Mouse (Mus musculus) lung, embryonic 16.5 days (tissue): ENCODE data around the gene Itga4. TPM values are rescaled to one million over a fixed set of nuclear protein-coding genes. Genes with fewer than 3 reads are reported as not detected.

Experiments
- ATAC-seq: fragments of 200-750 bp; cut with Nextera tagmentation; 2 replicates; pipeline ENCODE4 v1.8.0; 2017; ENCODE audit warnings: low read depth, mild to moderate bottlenecking, moderate library complexity
- H3K27ac ChIP-seq: fragments of 300-500 bp; sonication (generic); 2 replicates; pipeline ENCODE4 v1.5.1; 2014; ENCODE audit warnings: mild to moderate bottlenecking, control low read depth, low read length
- H3K27me3 ChIP-seq: fragments of 300-500 bp; sonication (generic); 2 replicates; pipeline ENCODE4 v1.6.1; 2014; ENCODE audit warnings: low read depth, low read length, mixed read lengths; ENCODE audit not compliant: control insufficient read depth, insufficient read depth
- H3K36me3 ChIP-seq: fragments of 300-500 bp; sonication (generic); 2 replicates; pipeline ENCODE4 v1.6.1; 2014; ENCODE audit warnings: low read length; ENCODE audit not compliant: control insufficient read depth, insufficient read depth
- H3K4me1 ChIP-seq: fragments of 300-500 bp; sonication (generic); replicated peaks from 2 replicates; pipeline ENCODE4 v1.6.1; 2014; ENCODE audit warnings: low read length, mixed read lengths; ENCODE audit not compliant: control insufficient read depth, insufficient read depth
- H3K4me2 ChIP-seq: fragments of 300-500 bp; sonication (generic); 2 replicates; pipeline ENCODE4 v1.6.1; 2014; ENCODE audit warnings: low read depth, low read length, control low read depth
- H3K4me3 ChIP-seq: fragments of 300-500 bp; sonication (generic); 2 replicates; pipeline ENCODE4 v1.5.1; 2014; ENCODE audit warnings: mild to moderate bottlenecking, low read length, control low read depth
- H3K9ac ChIP-seq: fragments of 300-500 bp; sonication (generic); 2 replicates; pipeline ENCODE4 v1.6.1; 2014; ENCODE audit warnings: low read length, control low read depth
- H3K9me3 ChIP-seq: fragments of 300-500 bp; sonication (generic); 2 replicates; pipeline ENCODE4 v1.6.1; 2016; ENCODE audit warnings: low read length; ENCODE audit not compliant: control insufficient read depth
- WGBS: fragments of 180-500 bp; shearing (Covaris S2); extraction: QIAGEN DNeasy Blood & Tissue Kit; methylation state at CpG from one replicate; pipeline ENCODE4 v1.1.7; 2014; 5-methylcytosine and 5-hydroxymethylcytosine counted together
- polyA plus RNA-seq: library from polyadenylated mRNA; unstranded; fragments of >200 nt; fragmentation: Nextera tagmentation; extraction: Ambion mirVana; gene quantifications from 2 replicates; pipeline ENCODE4 v1.2.1, GENCODE M21; 2015

Gene Itga4
- polyA plus RNA-seq, 1 experiment from 2014 or later: 7.3 TPM

DNA sequence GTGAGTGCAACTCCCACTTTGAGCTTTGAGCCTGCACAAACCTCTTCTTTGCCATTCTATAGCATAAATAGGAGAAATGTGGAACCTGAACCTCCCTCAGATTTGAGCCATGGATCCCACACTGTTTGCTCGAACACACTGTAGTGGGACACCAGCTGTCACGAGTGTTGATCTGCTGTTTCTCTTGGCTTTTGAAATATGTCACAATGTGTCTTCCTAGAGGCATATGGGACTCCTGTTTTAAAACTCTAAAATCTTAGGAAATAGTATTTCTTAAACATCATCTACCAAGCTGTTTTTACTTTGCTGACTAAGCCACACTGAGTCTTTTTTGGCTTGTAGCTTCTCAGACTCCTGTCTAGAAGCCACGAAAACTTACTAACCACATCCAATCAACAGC is 102.6 kb downstream of the Itga4 start:
- ATAC-seq: no peak
- H3K27me3 ChIP-seq: no peaks in the 10 kb centered on the region

DNA sequence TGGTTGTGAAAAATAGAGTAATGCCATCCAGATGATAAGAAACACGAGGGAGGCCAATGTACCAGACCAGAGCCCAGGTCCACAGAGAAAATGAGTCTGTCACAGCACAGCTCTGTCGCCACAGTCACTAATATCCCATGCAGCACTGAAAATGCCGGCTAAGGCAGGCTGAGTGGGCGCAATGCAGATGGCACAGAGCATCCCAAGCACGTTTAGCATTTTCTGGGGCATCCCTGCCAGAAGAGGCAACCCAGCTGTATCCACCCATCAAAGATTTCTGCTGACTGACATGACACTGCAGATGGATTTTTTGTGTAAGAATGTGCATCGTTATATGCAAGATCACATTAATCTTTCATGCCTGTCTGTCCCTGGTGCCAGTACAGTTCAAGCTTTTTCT is 106.8 kb downstream of the Itga4 start:
- Histone ChIP-seq H3K36me3 (no peaks in the 10 kb centered on the region), H3K9ac (no peak overlapping the region), H3K4me2 (no peak overlapping the region), H3K27me3 (no peaks in the 10 kb centered on the region), H3K27ac (no peak overlapping the region), H3K4me3 (no peak overlapping the region), H3K9me3 (no peaks in the 10 kb centered on the region), H3K4me1 (no peaks in the 10 kb centered on the region)
- ATAC-seq: no peak
- 58% methylated on average over 6 of the region's 6 CpGs for WGBS

More for the DNA sequence above, 102.6 kb downstream of the Itga4 start:
- Histone ChIP-seq H3K27ac (no peak overlapping the region), H3K9ac (no peak overlapping the region), H3K4me3 (no peak overlapping the region), H3K4me1 (no peaks in the 10 kb centered on the region), H3K9me3 (no peaks in the 10 kb centered on the region), H3K36me3 (no peaks in the 10 kb centered on the region), H3K4me2 (no peak overlapping the region)
- 77% methylated on average over 3 of the region's 3 CpGs for WGBS

DNA sequence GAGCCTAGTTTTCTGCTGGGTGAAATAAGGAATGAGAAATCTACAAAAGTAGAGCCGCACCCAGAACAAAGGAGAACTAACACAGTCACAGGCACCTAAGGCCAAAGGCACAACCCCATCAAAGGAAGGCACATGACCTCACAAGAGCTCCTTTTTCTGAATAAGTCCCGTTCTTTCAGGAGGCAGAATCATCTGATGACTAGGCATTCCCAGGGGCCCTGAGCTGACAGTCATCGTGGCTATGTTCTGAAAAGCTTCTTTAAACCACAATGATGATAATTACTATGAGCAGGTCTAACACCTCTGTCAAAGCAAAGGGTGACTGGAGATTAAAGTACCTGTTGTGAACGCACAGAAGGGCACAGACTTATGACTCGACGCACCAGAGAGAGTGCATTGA is 108.7 kb downstream of the Itga4 start:
- Histone ChIP-seq H3K9ac (no peak overlapping the region), H3K4me3 (no peak overlapping the region), H3K4me2 (no peak overlapping the region), H3K27me3 (no peaks in the 10 kb centered on the region), H3K27ac (no peak overlapping the region), H3K4me1 (no peaks in the 10 kb centered on the region), H3K36me3 (no peaks in the 10 kb centered on the region), H3K9me3 (no peaks in the 10 kb centered on the region)
- no peak for ATAC-seq
- 65% methylated on average over 6 of the region's 6 CpGs for WGBS

DNA sequence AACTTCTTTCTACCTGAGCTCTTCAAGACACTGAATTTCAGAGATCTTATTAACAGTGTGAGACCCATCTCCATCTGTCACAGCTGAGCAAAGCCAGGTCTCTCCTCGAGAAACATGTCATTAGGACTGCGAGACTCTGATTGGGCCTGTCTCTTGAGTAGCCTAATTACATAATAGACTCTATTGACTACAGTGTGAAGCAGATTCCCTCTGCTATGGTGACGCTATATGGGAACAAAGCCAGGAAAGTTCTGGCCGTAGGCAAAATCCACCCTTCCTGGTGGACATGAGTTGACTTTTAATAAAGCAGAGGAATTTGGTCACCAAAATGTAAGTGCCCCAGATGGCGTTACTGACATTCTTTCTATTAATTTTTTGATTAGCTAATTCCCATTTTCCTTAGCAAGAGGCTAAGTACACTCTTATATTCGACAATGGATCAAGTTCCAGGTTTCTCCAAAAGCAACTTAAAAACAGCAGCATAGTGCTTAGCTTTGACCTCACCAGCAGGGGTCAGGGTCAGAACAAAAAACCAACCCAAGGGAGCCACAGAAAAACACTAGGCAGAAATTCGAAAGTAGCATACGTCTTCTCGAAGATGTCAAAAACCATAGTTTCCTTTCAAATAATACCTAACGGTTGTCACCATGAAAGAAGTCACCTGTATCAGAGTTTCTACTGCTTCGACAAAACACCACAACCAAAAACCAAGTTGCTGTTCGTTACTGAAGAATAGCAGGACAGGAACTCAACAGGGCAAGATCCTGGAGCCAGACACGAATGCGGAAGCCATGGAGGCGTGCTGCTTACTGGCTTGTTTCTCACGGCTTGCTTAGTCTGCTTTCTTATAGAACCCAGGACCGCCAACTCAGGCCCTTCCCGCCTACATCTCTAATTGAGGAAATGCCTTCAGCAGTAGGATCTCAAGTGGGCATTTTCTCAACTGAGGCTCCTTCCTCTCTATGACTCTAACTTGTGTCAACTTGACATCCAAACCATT is 112.5 kb downstream of the Itga4 start:
- H3K4me2 ChIP-seq: no peak overlapping the region
- WGBS: 71% methylated on average over 18 of the region's 18 CpGs
- no peak for ATAC-seq

DNA sequence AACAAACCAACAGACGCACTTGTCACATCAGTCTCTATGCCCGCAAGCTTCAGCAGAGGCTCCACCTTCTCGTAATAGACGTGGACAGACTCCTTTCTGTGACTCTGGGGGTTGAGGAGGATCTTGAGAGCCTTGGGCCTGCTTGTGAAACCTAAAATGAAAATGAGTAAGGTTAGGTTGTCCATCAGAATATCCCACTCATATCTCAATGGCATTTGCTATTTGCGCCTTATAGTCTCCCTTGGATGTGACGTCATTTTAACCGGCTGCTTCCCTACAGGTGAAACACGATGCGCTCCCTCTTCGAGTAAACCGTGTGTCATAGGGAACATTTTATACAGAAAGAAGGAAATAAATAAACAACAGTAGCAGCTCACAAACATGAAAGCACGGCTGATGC is 113.4 kb downstream of the Itga4 start:
- no peaks in the 10 kb centered on the region for H3K36me3 ChIP-seq
- H3K4me2 ChIP-seq: no peak overlapping the region
- 74% methylated on average over 12 of the region's 12 CpGs for WGBS
- no peaks in the 10 kb centered on the region for H3K9me3 ChIP-seq
- no peak overlapping the region for H3K27ac ChIP-seq
- no peak for ATAC-seq
- no peaks in the 10 kb centered on the region for H3K27me3 ChIP-seq
- H3K9ac ChIP-seq: no peak overlapping the region
- H3K4me1 ChIP-seq: no peaks in the 10 kb centered on the region
- no peak overlapping the region for H3K4me3 ChIP-seq

More for the DNA sequence above, 112.5 kb downstream of the Itga4 start:
- Histone ChIP-seq H3K36me3 (no peaks in the 10 kb centered on the region), H3K4me3 (no peak overlapping the region), H3K9ac (no peak overlapping the region), H3K9me3 (no peaks in the 10 kb centered on the region), H3K27ac (no peak overlapping the region), H3K4me1 (no peaks in the 10 kb centered on the region), H3K27me3 (no peaks in the 10 kb centered on the region)

DNA sequence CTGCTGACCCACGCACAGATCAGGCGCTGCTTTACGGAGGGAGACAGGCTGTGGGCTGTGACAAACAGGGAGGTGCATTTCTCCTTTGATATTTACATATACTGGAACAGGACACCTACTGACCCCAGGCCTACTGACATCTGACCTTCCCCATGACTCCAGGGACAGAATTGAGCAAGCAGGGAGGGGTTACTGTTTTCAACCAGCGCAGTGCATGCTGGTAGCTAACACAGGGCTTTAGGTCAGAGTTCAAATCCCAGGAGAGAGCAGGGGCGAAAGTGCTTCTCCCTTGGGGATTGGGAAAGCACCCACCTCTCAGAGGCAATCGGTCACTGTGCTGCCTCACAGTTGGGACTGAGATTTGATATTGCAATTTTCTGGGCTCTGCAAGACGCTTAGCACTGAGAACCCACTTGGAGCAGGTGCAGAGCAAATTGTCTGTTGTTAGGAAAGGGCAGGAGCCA is 113.9 kb downstream of the Itga4 start:
- no peak overlapping the region for H3K9ac ChIP-seq
- 59% methylated on average over 7 of the region's 7 CpGs for WGBS
- ATAC-seq: no peak

DNA sequence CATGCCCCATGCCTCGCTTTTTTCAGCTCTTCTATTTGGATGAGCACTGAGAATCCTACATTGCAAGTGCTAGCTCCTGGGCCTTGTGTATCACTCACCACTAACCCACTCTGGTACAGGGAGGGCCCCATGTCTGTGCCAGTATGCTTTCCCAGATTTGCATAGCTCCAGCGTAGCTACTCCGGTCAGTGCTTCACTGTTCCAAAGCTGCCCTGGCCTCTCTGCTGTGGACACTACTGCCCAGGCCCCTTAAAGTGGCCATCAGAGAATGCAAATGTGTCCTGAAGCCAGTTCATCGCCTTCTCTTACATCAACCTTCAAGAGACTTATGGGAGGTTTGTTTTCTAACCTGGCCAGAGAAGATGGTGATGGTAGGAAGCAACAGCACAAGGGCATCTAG is 114.7 kb downstream of the Itga4 start:
- H3K27ac ChIP-seq: no peak overlapping the region
- no peaks in the 10 kb centered on the region for H3K4me1 ChIP-seq
- ATAC-seq: no peak
- H3K9ac ChIP-seq: no peak overlapping the region
- no peak overlapping the region for H3K4me2 ChIP-seq
- 79% methylated on average over 4 of the region's 4 CpGs for WGBS
- H3K36me3 ChIP-seq: no peaks in the 10 kb centered on the region
- H3K4me3 ChIP-seq: no peak overlapping the region
- H3K9me3 ChIP-seq: no peaks in the 10 kb centered on the region
- no peaks in the 10 kb centered on the region for H3K27me3 ChIP-seq

More for the DNA sequence above, 113.9 kb downstream of the Itga4 start:
- H3K4me1 ChIP-seq: no peaks in the 10 kb centered on the region
- H3K4me3 ChIP-seq: no peak overlapping the region
- no peak overlapping the region for H3K27ac ChIP-seq
- H3K4me2 ChIP-seq: no peak overlapping the region
- no peaks in the 10 kb centered on the region for H3K9me3 ChIP-seq
- H3K27me3 ChIP-seq: no peaks in the 10 kb centered on the region
- H3K36me3 ChIP-seq: no peaks in the 10 kb centered on the region

DNA sequence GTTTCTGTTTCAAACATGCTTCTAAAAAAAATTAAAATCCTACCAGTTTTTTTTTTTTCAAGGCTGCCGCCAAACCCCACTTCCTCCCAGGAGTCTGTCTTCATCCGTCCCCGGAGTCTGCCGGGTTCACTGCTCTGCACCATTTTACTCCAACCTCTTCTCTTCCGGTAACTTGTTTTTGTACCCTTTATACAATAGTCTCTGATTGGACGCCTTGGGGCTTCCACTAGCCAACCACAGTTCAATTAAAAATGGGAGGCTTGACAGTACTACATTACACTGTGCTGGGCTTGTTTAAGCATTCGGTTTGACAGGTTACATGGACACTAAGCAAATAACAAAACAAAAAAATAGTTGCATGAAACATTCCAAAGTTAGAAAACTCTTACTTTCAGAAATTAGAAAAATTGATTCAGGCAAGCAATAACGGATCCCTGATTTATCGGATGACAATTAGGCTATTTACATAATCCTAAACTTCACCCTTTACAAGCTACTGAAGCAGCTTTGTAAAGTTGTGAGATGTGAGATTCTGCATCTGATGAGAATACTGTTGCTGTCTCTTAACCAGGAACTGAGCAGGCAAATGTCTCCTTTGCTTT is 115.6 kb downstream of the Itga4 start:
- Histone ChIP-seq H3K4me3 (no peak overlapping the region), H3K36me3 (no peaks in the 10 kb centered on the region), H3K4me2 (no peak overlapping the region), H3K27me3 (no peaks in the 10 kb centered on the region), H3K4me1 (no peaks in the 10 kb centered on the region), H3K27ac (no peak overlapping the region), H3K9ac (no peak overlapping the region), H3K9me3 (no peaks in the 10 kb centered on the region)
- no peak for ATAC-seq
- WGBS: 77% methylated on average over 9 of the region's 9 CpGs

DNA sequence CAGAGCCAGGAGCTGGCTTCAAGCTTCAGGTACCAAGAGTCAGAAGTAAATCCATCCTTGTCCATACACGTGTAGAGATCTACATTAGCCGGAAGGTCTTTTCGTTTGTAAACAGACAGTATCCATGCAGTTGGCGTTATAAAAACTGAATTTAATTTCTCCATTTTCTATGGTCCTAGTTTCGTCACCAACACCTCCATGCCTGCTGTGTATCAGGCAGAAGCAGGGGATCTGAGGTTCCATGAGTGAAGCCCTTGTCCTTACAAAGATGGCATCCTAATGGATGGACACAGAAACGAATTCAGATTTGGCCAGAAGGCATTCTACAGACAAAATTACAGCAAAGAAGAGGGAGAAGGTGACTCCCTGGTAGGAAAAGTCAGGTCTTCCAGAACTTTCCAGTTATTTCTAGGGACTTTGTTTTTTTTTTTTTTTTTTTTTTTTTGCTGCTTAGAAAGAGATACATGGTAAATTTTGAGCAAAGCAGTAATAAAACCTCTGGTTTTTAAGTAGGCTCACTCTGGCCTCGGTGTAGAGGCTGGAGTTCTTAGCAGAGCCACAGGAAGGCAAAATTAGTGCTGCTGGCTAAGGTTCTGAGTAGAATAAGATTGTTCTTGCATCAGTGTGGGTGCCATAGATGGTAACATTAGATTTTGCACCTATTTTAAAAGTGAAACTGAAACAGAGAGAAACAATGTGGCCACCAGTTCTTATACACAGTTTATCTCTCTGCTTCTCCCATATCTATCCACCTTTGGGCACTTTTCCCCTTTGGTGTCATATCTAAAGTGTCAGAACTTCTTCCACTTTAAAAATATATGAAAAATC is 116.3 kb downstream of the Itga4 start:
- Histone ChIP-seq H3K4me3 (no peak overlapping the region), H3K27ac (no peak overlapping the region), H3K9ac (no peak overlapping the region), H3K4me1 (no peaks in the 10 kb centered on the region), H3K4me2 (no peak overlapping the region), H3K9me3 (no peaks in the 10 kb centered on the region), H3K36me3 (no peaks in the 10 kb centered on the region), H3K27me3 (no peaks in the 10 kb centered on the region)
- WGBS: 78% methylated on average over 7 of the region's 7 CpGs
- no peak for ATAC-seq
